Mouse (Mus musculus): ENCODE data around the gene Ubl4b.

GRCm38 (mm10) chr3:107597586-107598389 is 42.9 kb upstream of the Ubl4b start:
- TF ChIP-seq FOSL1 (IDR thresholded peaks at IDR 0.05; ENCODE audit: insufficient read depth, low read length, poor library complexity, severe bottlenecking) (no peak), CTCF (IDR thresholded peaks at IDR 0.05; ENCODE audit: control insufficient read depth, insufficient read depth, insufficient read length) (no peak), USF1 (IDR thresholded peaks at IDR 0.05; ENCODE audit: low read depth) (no peak), CEBPB (IDR thresholded peaks at IDR 0.05; ENCODE audit: low read depth) (no peak), MYOD1 (IDR thresholded peaks at IDR 0.05; ENCODE audit: control insufficient read depth, insufficient read length, low read depth) (no peak), MAX (IDR thresholded peaks at IDR 0.05) (no peak), MYOG (IDR thresholded peaks at IDR 0.05; ENCODE audit: control insufficient read depth, extremely low read depth, insufficient read length) (no peak)
